Mouse (Mus musculus) regulatory T cell (primary cell): Measurements from ENCODE around the gene Zfp839.

Experiments used
- in situ Hi-C: fragments of 300-600 bp; cut with MboI, MseI; formaldehyde crosslinking; loops from one replicate; pipeline ENCODE4 v1.15.1; 2025; ENCODE audit warnings: high pct_unique_total_duplicates

Zfp839 gene

DNA sequence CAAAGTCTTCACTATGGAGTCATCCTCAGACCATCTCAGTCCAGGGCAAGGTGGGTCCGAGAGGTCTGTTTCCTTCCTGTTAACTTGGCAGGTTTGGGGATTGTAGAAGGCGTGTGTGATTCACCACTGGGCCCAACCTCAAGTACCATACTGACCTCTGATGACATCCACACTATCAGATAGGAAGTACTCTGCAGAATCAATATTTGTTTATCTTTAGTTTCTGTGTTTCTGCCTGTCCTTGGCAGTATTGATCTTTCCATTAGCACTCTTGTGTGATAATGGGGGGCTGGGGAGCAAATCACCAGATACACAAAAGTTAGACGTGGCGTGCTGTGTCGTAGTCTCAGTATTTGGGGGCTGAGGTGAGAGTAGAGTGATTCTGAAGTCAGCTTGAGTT is 21.2 kb downstream of the Zfp839 start:
- in situ Hi-C loops: no loop called here

DNA sequence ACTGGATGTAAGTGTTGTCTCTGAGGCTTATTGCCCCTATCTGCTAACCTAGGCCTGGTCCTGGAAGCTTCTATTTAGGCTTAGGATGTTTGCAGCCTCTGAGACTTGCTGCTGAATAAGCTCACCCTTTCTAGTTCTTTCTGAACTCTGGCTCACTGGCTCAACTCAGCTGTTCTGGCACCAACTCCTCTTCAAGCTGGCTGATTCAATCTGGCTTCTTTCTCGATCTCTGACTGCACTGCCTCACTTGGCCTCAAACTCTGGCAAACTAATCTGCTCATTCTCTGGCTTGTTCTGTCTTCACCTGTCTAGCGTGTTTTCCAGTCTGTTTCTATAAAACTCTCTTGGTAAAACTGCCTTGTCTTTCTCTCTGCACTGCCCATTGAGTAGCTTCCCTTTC is 25.3 kb downstream of the Zfp839 start:
- in situ Hi-C loops: no loop called here

DNA sequence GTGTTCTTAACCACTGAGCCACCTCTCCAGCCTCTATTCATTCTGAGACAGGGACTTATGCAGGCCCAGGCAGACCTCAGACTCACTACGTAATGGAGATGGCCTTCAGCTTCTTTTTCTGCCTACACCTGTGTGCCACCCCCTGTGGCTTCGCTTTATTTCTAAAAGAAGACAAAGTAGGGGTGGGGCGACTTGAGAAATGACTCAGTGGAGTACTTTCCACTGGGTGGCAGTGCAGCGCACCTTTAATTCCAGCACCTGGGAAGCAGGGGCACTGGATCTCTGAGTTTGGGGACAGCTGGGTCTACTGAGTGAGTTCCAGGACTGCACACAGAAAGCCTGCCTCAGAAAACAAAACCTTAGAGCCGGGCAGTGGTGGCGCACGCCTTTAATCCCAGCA is 32.2 kb downstream of the Zfp839 start:
- in situ Hi-C loops: no loop called here

DNA sequence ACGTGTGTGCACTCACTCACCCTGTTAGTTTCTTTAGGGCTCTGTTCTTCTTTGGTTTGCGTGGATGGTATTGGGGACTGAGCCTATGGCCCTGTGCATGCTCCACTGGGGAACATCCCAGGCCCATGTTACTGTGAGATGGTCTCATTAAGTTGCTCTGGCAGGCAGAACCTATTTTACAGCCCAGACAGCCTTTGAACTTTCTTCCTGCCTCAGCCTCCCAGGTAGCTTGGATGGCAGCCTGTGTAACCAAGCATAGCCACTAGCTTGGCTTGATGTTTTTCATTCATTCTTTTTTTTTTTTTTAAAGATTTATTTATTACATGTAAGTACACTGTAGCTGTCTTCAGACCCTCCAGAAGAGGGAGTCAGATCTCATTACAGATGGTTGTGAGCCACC is 35.2 kb downstream of the Zfp839 start:
- in situ Hi-C loops: no loop called here

DNA sequence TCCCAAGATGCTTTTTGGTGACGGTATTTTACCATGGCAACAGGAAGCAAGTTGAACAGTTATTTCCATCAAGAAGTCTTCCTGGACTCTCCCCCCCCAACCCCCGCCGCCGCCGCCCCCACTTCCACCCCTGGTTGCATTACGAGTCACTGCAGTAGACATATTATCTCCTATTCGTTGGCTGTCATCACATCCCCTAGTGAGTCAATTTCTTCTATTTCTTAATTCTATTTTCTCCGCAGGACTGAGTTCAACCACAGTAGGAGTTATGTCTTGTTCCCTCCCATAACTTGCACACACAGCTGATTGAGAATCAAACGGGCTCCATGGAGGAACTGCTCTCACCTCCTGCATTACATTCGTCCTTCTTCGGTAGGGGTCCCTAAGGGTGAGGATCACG is 38.1 kb downstream of the Zfp839 start:
- in situ Hi-C loops: no loop called here

DNA sequence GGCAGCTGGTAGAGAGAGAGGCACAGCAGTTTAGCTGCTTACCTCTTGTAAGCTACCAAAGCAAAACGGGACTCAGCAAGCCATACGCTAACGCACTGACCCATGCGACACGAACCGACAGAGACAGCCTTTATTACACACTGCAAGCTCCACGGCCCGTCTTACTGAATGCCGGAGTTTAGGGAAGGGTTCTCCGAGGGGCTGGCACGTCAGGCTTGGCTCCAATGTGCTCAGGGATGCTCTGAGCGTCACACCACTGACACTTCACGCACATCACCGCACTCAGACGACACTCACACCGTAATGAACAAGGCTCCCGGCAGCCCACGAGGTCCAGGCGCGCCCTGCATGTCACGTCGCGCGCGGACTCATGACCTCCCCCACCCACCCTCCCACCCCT is 38.6 kb downstream of the Zfp839 start:
- in situ Hi-C loops: no loop called here

DNA sequence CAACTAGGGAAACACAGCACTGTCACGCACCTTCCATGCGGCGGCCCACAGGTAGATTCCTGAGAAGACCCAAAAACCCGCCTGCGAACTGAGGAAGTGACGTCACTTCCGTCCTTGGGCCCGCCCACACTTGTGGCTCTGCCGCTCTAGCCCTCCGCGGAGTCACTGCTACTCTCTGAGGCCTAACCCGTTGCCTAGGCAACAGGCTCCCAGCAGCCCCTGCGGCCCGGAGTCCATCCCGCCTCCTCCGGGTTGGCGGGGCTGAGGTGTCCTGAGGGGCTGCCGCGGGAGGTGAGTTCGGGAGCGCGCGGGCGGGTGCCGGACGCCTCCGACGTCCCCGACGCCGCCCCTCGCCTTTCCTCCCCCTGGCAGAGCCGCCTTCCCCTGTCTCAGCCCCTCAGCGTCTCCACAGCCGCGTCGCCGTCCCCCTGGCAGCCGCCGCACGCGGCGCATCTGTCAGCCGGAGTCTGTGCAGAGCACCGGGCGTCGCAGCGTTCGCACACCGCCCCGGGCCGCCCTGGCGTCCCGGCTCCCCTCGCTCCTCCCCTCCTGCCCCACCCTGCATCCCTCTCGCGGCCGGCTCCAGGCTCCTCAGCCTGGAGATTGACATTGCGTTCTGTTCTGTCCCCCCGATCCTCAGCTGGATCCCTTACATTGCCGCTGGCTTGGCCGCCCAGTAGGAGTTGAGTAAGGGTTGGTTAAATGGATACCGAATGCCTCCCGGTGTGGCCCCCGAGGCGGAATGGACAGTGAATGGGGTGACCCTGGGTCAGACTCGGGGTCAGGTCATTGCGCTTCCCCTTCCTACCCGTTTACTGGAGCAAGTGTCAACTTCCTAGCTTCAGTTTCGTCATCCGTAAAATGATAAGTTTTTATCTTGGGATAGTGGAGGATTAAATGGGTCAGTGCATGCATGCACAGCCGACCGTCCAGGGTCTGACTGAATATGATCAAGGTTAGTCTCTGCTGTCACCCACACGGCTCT is 39.3 kb downstream of the Zfp839 start, which contains the start of the genes Cinp and Tecpr2:
TSS of gene Cinp (minus strand) at position 110 of the 985 bp plus-strand sequence.
TSS of gene Tecpr2 (plus strand) at position 229 of the 985 bp plus-strand sequence.
- in situ Hi-C loops: loop anchor here (5.0 kb wide), 1 partner anchor 93 kb away; no protein-coding TSS in a partner anchor

DNA sequence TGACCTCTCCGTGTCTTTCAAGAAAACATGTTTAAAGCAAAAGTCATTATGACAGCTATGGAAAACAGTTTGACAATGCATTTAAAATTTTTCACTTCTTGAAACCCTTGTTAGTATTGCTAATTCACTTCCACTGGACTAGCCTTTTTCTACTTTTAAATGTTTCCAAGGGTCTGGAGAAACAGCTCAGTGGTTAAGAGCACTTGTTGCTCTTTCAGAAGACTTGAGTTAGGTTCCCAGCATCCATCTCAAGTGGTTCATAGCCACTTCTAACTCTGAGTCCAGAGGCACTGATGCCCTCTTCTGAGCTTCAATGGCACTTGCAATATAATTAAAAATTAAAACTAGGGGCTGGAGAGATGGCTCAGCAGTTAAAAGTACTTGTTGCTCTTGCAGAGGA is 41.8 kb downstream of the Zfp839 start:
- in situ Hi-C loops: loop anchor here (5.0 kb wide), 1 partner anchor 90 kb away; no protein-coding TSS in a partner anchor

DNA sequence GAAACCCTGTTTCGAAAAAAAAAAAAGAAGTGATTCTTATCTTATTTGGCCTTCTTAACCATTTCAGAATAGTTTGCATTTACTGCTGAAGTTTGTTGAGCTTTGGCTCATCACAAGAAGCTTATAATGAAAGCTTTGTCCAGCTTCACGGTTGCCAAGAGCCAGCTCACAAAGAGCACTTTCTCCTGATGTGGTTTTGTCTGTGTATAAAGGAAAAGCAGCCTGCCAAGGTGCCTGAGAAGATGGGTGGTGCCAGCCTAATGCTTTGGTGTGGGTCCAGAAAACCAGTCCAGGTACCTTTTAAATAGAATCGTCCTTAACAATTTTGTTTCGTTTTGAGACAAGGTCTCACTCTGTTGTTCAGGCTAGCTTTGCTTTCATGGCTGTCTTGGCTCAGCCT is 52.1 kb downstream of the Zfp839 start:
- in situ Hi-C loops: no loop called here

DNA sequence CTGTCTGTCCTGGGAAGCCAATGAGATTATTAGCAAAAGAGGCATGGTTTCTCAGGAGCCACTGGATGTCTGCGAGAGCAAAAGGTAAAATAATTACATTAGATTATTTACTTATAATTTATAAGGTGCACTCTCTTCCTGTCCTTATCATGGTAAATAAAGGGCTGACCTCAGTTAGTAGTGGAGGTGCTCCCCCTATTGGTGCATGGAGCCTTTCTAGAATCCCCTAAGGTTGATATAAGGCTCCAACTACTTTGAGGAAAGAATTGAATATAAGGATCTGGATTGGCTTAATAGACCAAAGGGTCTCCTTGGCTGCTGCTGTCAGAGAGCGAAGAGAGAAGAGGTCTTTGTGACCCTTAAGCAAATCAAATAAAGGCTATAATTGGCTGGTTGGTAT is 53.5 kb downstream of the Zfp839 start:
- in situ Hi-C loops: no loop called here

DNA sequence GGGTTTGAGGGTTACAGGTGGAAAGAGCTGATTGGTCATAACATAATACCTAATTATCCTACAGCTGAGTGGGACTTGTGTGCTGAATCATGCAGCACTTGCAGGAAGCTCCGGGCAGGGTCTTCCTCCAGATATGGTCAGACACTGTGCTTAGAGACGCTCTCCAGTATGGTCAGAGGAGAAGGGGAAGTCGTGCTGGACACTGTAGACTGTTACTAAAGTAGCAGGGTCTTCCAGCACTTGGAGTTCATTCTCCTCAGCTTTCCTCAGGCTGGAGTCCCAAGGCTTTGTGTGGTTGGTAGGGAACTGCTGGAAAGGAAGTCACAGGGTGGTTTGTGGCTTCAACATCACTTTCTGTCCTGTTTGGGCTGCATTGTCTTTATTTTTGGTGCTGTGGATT is 57.8 kb downstream of the Zfp839 start:
- in situ Hi-C loops: no loop called here

DNA sequence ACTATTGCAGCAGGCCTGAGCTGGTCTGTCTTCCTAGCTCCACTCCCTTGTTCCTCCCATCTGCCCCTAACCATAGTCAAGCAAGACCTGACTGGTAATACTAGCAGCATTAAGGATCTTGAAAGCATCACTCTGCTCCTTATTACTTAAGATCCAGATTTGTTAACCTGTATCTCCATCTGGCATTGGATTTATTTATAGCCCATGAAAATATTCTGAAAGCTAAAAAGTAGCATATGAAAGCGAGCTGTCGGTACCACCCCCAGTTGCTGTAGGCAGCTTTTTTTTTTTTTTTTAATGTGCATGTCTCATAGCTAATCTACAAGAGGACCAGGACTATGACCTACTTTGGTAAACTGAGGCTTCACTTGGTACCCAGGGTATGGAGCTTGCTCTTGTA is 59.9 kb downstream of the Zfp839 start:
- in situ Hi-C loops: no loop called here

DNA sequence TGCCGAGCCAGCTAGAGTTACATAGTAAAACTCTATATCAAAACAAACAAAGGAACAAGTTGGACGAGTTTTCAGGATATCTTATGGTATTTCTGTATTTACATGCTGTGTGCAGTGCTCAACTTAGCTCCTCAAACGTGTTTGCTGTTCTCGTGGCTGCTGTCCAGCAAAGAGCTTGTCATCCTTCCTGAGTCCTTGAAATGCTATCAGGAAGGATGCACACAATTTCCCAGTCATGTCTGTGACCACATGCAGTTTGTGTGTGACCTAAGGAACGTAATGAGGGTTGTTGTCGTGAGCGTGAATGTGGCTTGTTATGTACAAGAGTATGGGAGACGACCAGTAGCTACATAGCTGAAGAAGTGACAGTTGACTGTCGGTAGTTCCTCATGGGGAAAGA is 65.7 kb downstream of the Zfp839 start:
- in situ Hi-C loops: no loop called here
